Mouse (Mus musculus): ENCODE data around the gene Raly. TPM values are rescaled to one million over a fixed set of nuclear protein-coding genes. Genes with fewer than 3 reads are reported as not detected.

The Raly gene
- polyA plus RNA-seq (2012; rRNA removed) = 188 and 211 TPM in 2 replicates

DNA sequence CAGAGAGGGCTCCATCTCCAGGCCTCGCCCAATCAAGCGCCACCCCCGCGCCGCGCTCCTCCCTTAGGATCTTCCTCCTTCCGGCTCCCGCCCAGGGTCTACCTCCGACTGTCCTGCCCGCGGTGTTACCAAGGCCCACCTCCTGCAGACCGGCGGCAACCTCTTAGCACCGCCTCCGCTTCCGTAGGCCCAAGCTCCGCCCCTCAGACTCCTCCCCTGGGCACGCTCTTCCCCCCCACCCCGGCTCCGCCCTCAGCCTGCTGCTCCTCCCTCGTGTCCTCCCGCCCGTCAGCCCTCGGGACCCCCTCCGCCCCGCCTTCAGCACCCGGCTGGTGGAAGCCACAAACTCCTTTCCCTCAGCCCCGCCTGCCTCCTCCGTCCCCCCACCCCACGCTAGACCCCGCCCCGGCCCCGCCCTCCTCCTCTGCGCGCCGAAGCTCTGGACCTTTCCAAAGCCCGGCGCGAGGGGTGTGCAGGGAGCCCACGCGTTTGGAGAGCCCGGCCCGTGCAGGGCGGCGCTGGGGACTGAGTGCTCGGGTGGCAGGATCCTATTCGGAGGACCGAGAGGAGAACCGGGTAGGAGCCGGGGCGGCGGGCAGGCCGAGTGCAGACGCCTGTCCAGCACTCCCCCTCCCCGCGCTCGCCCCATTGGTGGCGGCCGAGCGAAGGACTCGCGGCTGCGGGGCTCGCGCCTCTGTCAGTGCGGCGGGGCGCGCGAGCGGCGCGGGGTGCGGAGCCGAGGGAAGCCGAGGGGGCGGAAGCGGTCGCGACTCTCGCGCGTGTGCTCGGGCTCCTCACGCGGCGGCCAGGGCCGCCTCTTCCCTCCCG, at the start of gene Raly, which contains the start of gene a:
Raly (plus strand) TSS at position 441 of the 828 bp plus-strand sequence.
a (plus strand) TSS at position 747 of the 828 bp plus-strand sequence.
- TF ChIP-seq POLR2A (IDR thresholded peaks at IDR 0.05; ENCODE audit: borderline replicate concordance, extremely low read depth, low read depth, low read length) (peak; percentile 96), CTCF (IDR thresholded peaks at IDR 0.05; ENCODE audit: insufficient read depth, low read length) (no peak)
- DNase-seq = peak; percentile 92
- WGBS = under 1% methylated on average over 89 of the region's 89 CpGs
- Histone ChIP-seq H3K4me1 (ENCODE audit: control insufficient read depth, insufficient read depth, low read length) (peaks cover 14% of the 10 kb centered on the region), H3K4me3 (replicated peaks; ENCODE audit: extremely low read depth, low read depth, low read length) (peak within 1 kb of the TSS; percentile 85)

DNA sequence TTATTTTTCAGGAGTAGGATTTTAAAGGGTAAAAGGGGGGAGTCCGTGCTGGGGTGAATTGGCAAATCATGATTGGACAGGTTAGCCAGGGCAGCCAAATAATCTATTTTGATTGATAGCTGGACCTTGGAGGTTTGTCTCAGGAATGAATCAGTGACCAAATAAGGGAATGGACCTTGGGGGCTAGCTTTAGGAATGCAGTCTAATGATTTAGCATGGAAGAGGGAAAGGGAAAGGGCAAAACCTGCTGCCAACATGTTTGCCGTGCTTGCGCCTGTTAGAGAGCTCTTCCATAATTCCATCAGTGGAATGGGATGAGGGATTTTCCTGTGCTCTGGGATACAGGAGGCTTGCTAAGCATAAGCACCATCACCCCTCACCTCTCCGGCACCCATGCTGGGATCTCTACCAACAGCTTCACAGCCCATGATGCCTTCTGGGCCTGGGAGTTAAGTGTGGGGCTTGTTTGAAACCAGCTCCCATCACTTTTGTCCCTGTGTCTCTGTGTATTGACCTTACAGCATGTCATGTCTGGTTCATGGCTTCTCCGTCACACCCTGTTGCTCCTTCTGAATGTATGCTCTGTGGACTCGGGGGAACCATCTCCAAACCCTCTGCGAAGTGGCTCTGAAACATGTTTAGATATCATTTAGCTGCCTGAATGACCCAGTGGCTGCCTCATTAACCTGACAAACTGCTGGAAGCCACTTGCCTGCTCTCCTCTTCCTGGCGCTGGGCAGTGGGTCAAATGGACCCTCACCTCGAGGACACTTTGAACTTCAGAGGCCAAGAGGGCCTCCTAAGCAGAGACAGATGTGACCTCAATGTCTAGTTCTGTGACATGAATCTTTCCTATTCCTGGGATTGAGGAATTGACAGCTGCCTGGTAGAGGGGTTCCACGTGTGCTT, 47.7 kb upstream of the Raly start:
- TF ChIP-seq POLR2A (IDR thresholded peaks at IDR 0.05; ENCODE audit: borderline replicate concordance, extremely low read depth, low read depth, low read length) = no peak
- TF ChIP-seq CTCF (IDR thresholded peaks at IDR 0.05; ENCODE audit: insufficient read depth, low read length) = no peak
- DNase-seq = no peak
- Histone ChIP-seq H3K4me3 (replicated peaks; ENCODE audit: extremely low read depth, low read depth, low read length) (no peak overlapping the region), H3K4me1 (ENCODE audit: control insufficient read depth, insufficient read depth, low read length) (no peaks in the 10 kb centered on the region)
- 71% methylated on average over 10 of the region's 10 CpGs for WGBS

DNA sequence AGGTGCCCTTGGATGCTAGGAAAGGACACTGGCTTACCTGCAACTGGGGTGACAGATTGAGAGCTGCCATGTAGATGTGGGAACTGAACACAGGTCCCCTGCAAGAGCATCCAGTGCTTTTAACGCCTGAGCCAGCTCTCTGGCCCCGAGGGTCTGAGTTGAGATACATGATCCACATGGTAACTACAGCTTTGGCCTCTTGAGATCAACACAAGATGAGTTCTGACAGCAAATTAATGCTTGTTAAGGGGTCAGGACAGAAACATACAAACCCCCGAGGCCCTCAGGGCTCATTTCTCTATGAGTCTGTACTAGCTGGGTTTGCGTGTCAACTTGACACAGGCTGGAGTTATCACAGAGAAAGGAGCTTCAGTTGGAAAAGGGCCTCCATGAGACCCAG, 47.0 kb upstream of the Raly start:
- H3K4me3 ChIP-seq (replicated peaks; ENCODE audit: extremely low read depth, low read depth, low read length) = no peak overlapping the region
- H3K4me1 ChIP-seq (ENCODE audit: control insufficient read depth, insufficient read depth, low read length) = no peaks in the 10 kb centered on the region
- 72% methylated on average over 4 of the region's 4 CpGs for WGBS
- no peak for TF ChIP-seq POLR2A (IDR thresholded peaks at IDR 0.05; ENCODE audit: borderline replicate concordance, extremely low read depth, low read depth, low read length)
- TF ChIP-seq CTCF (IDR thresholded peaks at IDR 0.05; ENCODE audit: insufficient read depth, low read length) = no peak
- DNase-seq = no peak

DNA sequence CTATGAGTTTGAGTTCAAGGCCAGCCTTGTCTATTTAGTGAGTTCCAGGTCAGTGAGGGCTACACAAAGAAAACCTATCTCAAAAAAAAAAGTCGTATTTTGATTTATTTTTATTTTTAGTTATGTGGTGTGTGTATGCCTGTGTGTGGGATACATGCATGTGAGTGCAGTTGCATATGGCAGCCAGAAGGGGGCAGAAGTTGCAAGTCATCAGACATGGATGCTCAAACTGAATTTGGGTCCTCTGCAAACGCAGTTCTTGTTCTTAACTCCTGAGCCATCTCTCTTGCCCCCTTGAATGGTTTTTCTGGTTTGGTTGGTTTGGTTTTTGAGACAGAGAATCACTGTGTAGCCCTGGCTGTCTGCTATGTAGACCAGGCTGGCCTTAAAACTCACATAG, 42.5 kb upstream of the Raly start:
- WGBS = 83% methylated on average over 2 of the region's 2 CpGs
- Histone ChIP-seq H3K4me1 (ENCODE audit: control insufficient read depth, insufficient read depth, low read length) (no peaks in the 10 kb centered on the region), H3K4me3 (replicated peaks; ENCODE audit: extremely low read depth, low read depth, low read length) (no peak overlapping the region)
- no peak for DNase-seq
- TF ChIP-seq POLR2A (IDR thresholded peaks at IDR 0.05; ENCODE audit: borderline replicate concordance, extremely low read depth, low read depth, low read length) (no peak), CTCF (IDR thresholded peaks at IDR 0.05; ENCODE audit: insufficient read depth, low read length) (no peak)

DNA sequence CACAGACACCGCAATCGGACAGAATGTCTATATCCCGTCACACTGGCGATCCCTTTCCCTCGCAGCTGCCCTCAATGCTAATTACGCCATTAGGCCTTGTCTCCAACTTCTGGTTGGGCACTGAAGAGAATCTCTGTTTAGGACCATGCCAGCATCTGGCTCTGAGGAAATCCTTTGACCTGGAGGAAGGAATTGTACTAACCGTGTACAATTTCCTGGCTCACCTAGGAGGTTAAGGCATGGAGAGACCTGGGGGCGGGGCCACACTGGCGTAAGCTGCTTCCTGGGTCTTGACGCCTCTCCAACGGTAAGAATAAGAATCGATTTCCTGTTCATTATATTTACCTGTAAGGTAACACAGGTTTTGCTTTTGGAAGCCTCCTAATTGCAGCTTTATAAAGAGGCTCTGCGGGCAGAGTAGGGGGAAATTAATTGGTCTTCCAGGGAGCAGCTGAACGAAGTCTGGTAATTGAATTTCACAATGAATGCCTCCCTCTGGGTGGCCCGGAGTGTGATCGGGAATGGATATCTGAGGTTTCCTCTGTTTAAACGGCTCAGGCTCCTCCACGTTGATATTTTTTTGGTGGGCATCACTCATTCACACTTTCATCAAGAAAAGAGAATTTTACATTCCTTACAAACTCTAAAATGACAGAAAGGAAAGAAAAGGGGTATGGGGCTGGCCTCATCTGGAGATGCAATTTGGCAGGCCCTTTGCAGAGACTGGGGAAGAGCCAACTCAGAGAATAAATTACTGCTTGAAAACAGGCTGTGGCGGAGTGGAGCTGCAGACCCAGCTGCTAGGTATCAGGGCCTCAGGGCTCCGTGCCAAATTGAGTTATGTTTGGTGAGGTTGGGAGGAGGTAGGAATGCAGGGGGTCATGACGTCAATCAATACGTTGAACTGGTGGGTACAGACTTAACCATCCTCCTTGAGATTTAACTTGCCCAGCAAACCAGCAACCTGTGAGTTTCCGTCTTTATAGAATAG, 41.6 kb upstream of the Raly start:
- TF ChIP-seq POLR2A (IDR thresholded peaks at IDR 0.05; ENCODE audit: borderline replicate concordance, extremely low read depth, low read depth, low read length) = no peak
- TF ChIP-seq CTCF (IDR thresholded peaks at IDR 0.05; ENCODE audit: insufficient read depth, low read length) = no peak
- WGBS = 64% methylated on average over 23 of the region's 23 CpGs
- no peaks in the 10 kb centered on the region for H3K4me1 ChIP-seq (ENCODE audit: control insufficient read depth, insufficient read depth, low read length)
- no peak overlapping the region for H3K4me3 ChIP-seq (replicated peaks; ENCODE audit: extremely low read depth, low read depth, low read length)
- DNase-seq = no peak

DNA sequence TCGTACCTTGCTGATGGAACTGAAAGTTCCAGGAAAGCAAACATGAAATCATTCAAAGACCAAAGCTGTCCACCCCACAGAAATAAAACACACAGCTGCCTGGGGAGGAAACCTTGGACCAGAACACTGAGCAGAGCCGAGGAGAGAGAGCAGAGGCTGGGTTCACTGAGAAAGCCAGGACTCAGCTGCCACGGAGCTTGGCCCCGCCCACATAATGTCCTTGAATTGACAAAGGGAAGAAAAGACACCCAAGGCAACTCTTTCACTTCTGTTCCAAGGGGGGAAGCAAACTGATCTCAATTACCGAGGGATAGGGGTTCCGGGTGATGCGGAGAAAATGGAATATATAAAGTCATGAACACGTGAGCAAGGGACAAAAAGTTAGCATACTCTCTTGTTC, 39.0 kb upstream of the Raly start:
- H3K4me3 ChIP-seq (replicated peaks; ENCODE audit: extremely low read depth, low read depth, low read length) = no peak overlapping the region
- no peaks in the 10 kb centered on the region for H3K4me1 ChIP-seq (ENCODE audit: control insufficient read depth, insufficient read depth, low read length)
- WGBS = 53% methylated on average over 8 of the region's 8 CpGs
- DNase-seq = no peak
- TF ChIP-seq CTCF (IDR thresholded peaks at IDR 0.05; ENCODE audit: insufficient read depth, low read length) (no peak), POLR2A (IDR thresholded peaks at IDR 0.05; ENCODE audit: borderline replicate concordance, extremely low read depth, low read depth, low read length) (no peak)

DNA sequence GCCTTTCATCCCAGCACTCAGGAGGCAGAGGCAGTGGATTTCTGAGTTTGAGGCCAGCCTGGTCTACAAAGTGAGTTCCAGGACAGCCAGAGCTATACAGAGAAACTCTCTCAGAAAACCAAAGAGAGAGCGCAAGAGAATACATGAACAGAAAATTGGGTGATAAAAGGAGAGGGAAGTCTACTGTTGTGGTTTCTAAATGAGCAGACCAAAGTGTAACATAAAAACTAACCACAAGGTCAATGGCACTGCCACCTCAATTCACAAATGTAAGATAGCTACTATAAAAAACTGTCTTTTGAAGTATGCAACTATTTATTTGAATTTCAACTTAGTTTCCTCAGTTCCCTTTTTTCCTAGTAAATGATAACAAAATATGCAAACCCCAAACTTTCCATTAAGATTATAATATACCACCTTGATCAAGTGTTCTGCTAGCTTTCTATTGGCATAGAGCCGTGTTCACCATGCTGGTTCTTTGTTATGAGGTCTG, 36.8 kb upstream of the Raly start:
- Histone ChIP-seq H3K4me1 (ENCODE audit: control insufficient read depth, insufficient read depth, low read length) (no peaks in the 10 kb centered on the region), H3K4me3 (replicated peaks; ENCODE audit: extremely low read depth, low read depth, low read length) (no peak overlapping the region)
- no peak for DNase-seq
- 78% methylated on average over 2 of the region's 2 CpGs for WGBS
- TF ChIP-seq POLR2A (IDR thresholded peaks at IDR 0.05; ENCODE audit: borderline replicate concordance, extremely low read depth, low read depth, low read length) = no peak
- no peak for TF ChIP-seq CTCF (IDR thresholded peaks at IDR 0.05; ENCODE audit: insufficient read depth, low read length)

DNA sequence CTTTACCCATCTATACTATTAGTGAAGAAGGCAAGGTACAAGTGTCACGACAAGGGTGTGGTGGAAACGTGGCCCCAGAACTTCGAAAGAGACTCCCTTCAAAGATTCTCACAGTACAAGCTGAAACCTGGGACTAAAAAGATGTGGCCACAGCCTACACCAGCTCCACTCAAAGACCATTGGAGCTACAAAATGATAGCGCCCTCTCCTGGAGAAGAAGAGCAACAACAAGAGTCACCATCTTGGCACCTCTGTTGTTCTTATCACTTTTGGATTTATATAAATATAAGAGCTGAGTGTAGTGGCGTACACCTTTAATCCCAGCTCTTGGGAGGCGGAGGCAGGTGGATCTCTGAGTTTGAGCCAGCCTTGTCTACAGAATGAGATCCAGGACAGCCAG, 35.1 kb upstream of the Raly start:
- no peak for DNase-seq
- no peaks in the 10 kb centered on the region for H3K4me1 ChIP-seq (ENCODE audit: control insufficient read depth, insufficient read depth, low read length)
- 66% methylated on average over 6 of the region's 6 CpGs for WGBS

More for the DNA sequence above, 35.1 kb upstream of the Raly start:
- no peak overlapping the region for H3K4me3 ChIP-seq (replicated peaks; ENCODE audit: extremely low read depth, low read depth, low read length)
- TF ChIP-seq POLR2A (IDR thresholded peaks at IDR 0.05; ENCODE audit: borderline replicate concordance, extremely low read depth, low read depth, low read length) (no peak), CTCF (IDR thresholded peaks at IDR 0.05; ENCODE audit: insufficient read depth, low read length) (no peak)
